ENCODE assay signal across 17 mouse cellular contexts in genomic region chr10:13363499-13364285, GRCm38 (mm10).
DNase-seq lines count a peak whose midpoint lies in the region; ATAC-seq and TF ChIP-seq lines count a peak whose summit lies in the region.
"Had no signal": no experiment of that assay in that cellular context is flagged by ENCODE, and none has a peak within 500 bp of the region (broad histone marks: within the 10 kb centered on the region; RNA-seq: fewer than 3 reads in every experiment).

No protein-coding gene starts in this region.

- WGBS in forebrain, embryonic 13.5 days = 84% methylated on average over 11 of the region's 11 CpGs
- 86% methylated on average over 11 of the region's 11 CpGs for WGBS in forebrain, embryonic 10.5 days
- WGBS in kidney, embryonic 15.5 days = 69% methylated on average over 11 of the region's 11 CpGs
- WGBS in kidney, adult 2 months = 84% methylated on average over 11 of the region's 11 CpGs
- 68% methylated on average over 11 of the region's 11 CpGs for WGBS in embryonic facial prominence, embryonic 14.5 days
- WGBS in stomach, embryonic 14.5 days = 57% methylated on average over 11 of the region's 11 CpGs

- H3K4me3 ChIP-seq in forebrain, embryonic 13.5 days = no peak overlapping the region
- H3K4me3 ChIP-seq in forebrain, embryonic 10.5 days = no peak overlapping the region
- no peak overlapping the region for H3K4me3 ChIP-seq in kidney, embryonic 15.5 days (replicated peaks)
- no peak overlapping the region for H3K4me3 ChIP-seq in kidney, adult 2 months (ENCODE audit: insufficient read depth, low read depth, low read length)
- no peak overlapping the region for H3K4me3 ChIP-seq in embryonic facial prominence, embryonic 14.5 days (ENCODE audit: low read depth, low read length)
- H3K4me3 ChIP-seq in stomach, embryonic 14.5 days (ENCODE audit: low read depth, low read length) = no peak overlapping the region
- no peak overlapping the region for H3K4me3 ChIP-seq in layer of hippocampus, adult 2 months
- H3K4me3 ChIP-seq: heart, embryonic 12.5 days; midbrain, embryonic 10.5 days had no signal

- DNase-seq in forebrain, embryonic 10.5 days (ENCODE audit: extremely low spot score, low spot score) = no peak
- no peak for DNase-seq in kidney, adult 2 months
- DNase-seq in embryonic facial prominence, embryonic 14.5 days (ENCODE audit: low spot score) = peak; percentile 66
- DNase-seq in layer of hippocampus, adult 2 months (ENCODE audit: low spot score in 2 of 2) = no peak
- DNase-seq: adrenal gland, adult 2 months; cerebellum, adult 11 months; cerebellum, postnatal 14 days; gastrocnemius, postnatal 36 days; kidney, postnatal 25 days; lung, adult 2 months; right cerebral cortex, adult 18-20 months had no signal

- H3K9ac ChIP-seq in forebrain, embryonic 13.5 days = no peak overlapping the region
- H3K9ac ChIP-seq in kidney, embryonic 15.5 days = no peak overlapping the region
- no peak overlapping the region for H3K9ac ChIP-seq in embryonic facial prominence, embryonic 14.5 days (ENCODE audit: low read depth, low read length)
- H3K9ac ChIP-seq in stomach, embryonic 14.5 days (replicated peaks; ENCODE audit: low read depth, low read length) = no peak overlapping the region
- H3K9ac ChIP-seq: heart, embryonic 12.5 days had no signal

- TF ChIP-seq CTCF in kidney, adult 2 months (conservative IDR thresholded peaks at IDR 0.05; ENCODE audit: insufficient read depth, insufficient read length, low read depth, low read length) = no peak
- TF ChIP-seq CTCF in layer of hippocampus, adult 2 months (conservative IDR thresholded peaks at IDR 0.05) = no peak

- H3K36me3 ChIP-seq in forebrain, embryonic 13.5 days (ENCODE audit: poor library complexity, severe bottlenecking) = no peaks in the 10 kb centered on the region
- no peaks in the 10 kb centered on the region for H3K36me3 ChIP-seq in forebrain, embryonic 10.5 days (replicated peaks)
- no peaks in the 10 kb centered on the region for H3K36me3 ChIP-seq in kidney, embryonic 15.5 days
- no peaks in the 10 kb centered on the region for H3K36me3 ChIP-seq in kidney, adult 2 months (ENCODE audit: control insufficient read depth, insufficient read depth, low read length)
- no peaks in the 10 kb centered on the region for H3K36me3 ChIP-seq in embryonic facial prominence, embryonic 14.5 days (ENCODE audit: control insufficient read depth, insufficient read depth, low read length)
- H3K36me3 ChIP-seq in stomach, embryonic 14.5 days (ENCODE audit: control insufficient read depth, insufficient read depth, low read length) = no peaks in the 10 kb centered on the region
- H3K36me3 ChIP-seq: heart, embryonic 12.5 days; midbrain, embryonic 10.5 days had no signal

- H3K4me1 ChIP-seq in forebrain, embryonic 13.5 days = peaks cover 11% of the 10 kb centered on the region; the same call in 1 of the 2 replicates
- H3K4me1 ChIP-seq in forebrain, embryonic 10.5 days = no peaks in the 10 kb centered on the region; the same call in 1 of the 2 replicates
- no peaks in the 10 kb centered on the region for H3K4me1 ChIP-seq in kidney, embryonic 15.5 days
- H3K4me1 ChIP-seq in kidney, adult 2 months (ENCODE audit: control insufficient read depth, insufficient read depth, low read length) = no peaks in the 10 kb centered on the region
- 0 out of 2 replicates have a peak, but pooled peaks cover 3% of the 10 kb centered on the region for H3K4me1 ChIP-seq in embryonic facial prominence, embryonic 14.5 days (ENCODE audit: control insufficient read depth, insufficient read depth, low read length)
- H3K4me1 ChIP-seq in stomach, embryonic 14.5 days (ENCODE audit: control insufficient read depth, insufficient read depth, low read length) = peaks cover 4% of the 10 kb centered on the region; the same call in 1 of the 2 replicates
- H3K4me1 ChIP-seq: midbrain, embryonic 10.5 days had no signal

- ATAC-seq in forebrain, embryonic 13.5 days = peak; percentile 51
- no peak for ATAC-seq in kidney, embryonic 15.5 days (replicated peaks; ENCODE audit: low FRiP score)
- peak; percentile 38; the same call in 1 of the 2 replicates for ATAC-seq in embryonic facial prominence, embryonic 14.5 days (ENCODE audit: low read depth)
- peak; percentile 33; the same call in 1 of the 2 replicates for ATAC-seq in stomach, embryonic 14.5 days (ENCODE audit: insufficient number of reproducible peaks, insufficient read depth, low FRiP score, low read depth)

- H3K4me2 ChIP-seq in forebrain, embryonic 13.5 days = no peak overlapping the region
- H3K4me2 ChIP-seq in kidney, embryonic 15.5 days = no peak overlapping the region
- H3K4me2 ChIP-seq in embryonic facial prominence, embryonic 14.5 days (ENCODE audit: low read depth, low read length) = no peak overlapping the region
- no peak overlapping the region for H3K4me2 ChIP-seq in stomach, embryonic 14.5 days (replicated peaks; ENCODE audit: low read depth, low read length)
- H3K4me2 ChIP-seq: heart, embryonic 12.5 days had no signal

- no peaks in the 10 kb centered on the region for H3K9me3 ChIP-seq in forebrain, embryonic 13.5 days (replicated peaks)
- H3K9me3 ChIP-seq in forebrain, embryonic 10.5 days = no peaks in the 10 kb centered on the region
- H3K9me3 ChIP-seq in kidney, embryonic 15.5 days (replicated peaks) = no peaks in the 10 kb centered on the region
- no peaks in the 10 kb centered on the region for H3K9me3 ChIP-seq in embryonic facial prominence, embryonic 14.5 days (ENCODE audit: control insufficient read depth, low read length)
- H3K9me3 ChIP-seq in stomach, embryonic 14.5 days (ENCODE audit: control insufficient read depth, low read depth, low read length) = no peaks in the 10 kb centered on the region
- H3K9me3 ChIP-seq: heart, embryonic 12.5 days; midbrain, embryonic 10.5 days had no signal

- no peaks in the 10 kb centered on the region for H3K27me3 ChIP-seq in forebrain, embryonic 13.5 days
- H3K27me3 ChIP-seq in forebrain, embryonic 10.5 days (ENCODE audit: poor library complexity, severe bottlenecking) = no peaks in the 10 kb centered on the region
- H3K27me3 ChIP-seq in kidney, embryonic 15.5 days = no peaks in the 10 kb centered on the region
- H3K27me3 ChIP-seq in kidney, adult 2 months (replicated peaks; ENCODE audit: control insufficient read depth, insufficient read depth, low read length) = no peaks in the 10 kb centered on the region
- no peaks in the 10 kb centered on the region for H3K27me3 ChIP-seq in embryonic facial prominence, embryonic 14.5 days (replicated peaks; ENCODE audit: control insufficient read depth, insufficient read depth, low read length)
- H3K27me3 ChIP-seq in stomach, embryonic 14.5 days (ENCODE audit: control insufficient read depth, insufficient read depth, low read length) = no peaks in the 10 kb centered on the region
- H3K27me3 ChIP-seq: CH12.LX; heart, embryonic 12.5 days had no signal

- no peak overlapping the region for H3K27ac ChIP-seq in forebrain, embryonic 13.5 days
- H3K27ac ChIP-seq in forebrain, embryonic 10.5 days = no peak overlapping the region
- peak overlapping the region; percentile 28 for H3K27ac ChIP-seq in kidney, embryonic 15.5 days
- no peak overlapping the region for H3K27ac ChIP-seq in kidney, adult 2 months (ENCODE audit: insufficient read depth, low read depth, low read length)
- peak overlapping the region; percentile 13; the same call in 1 of the 2 replicates for H3K27ac ChIP-seq in embryonic facial prominence, embryonic 14.5 days (replicated peaks; ENCODE audit: low read depth, low read length)
- peak overlapping the region; percentile 75 for H3K27ac ChIP-seq in stomach, embryonic 14.5 days (ENCODE audit: low read length)
- no peak overlapping the region for H3K27ac ChIP-seq in layer of hippocampus, adult 2 months
- H3K27ac ChIP-seq: midbrain, embryonic 10.5 days had no signal

- TF ChIP-seq POLR2A in kidney, adult 2 months (IDR thresholded peaks at IDR 0.05; ENCODE audit: low read depth, low read length) = no peak

Comparison
In these comparisons a context has a peak if more than half of its experiments do, and no peak if none do; other contexts are left out.
1. H3K27ac ChIP-seq: peak in kidney, embryonic 15.5 days (single experiment), embryonic facial prominence, embryonic 14.5 days (single experiment) and stomach, embryonic 14.5 days (single experiment); none in forebrain, embryonic 13.5 days (single experiment), forebrain, embryonic 10.5 days (single experiment), kidney, adult 2 months (single experiment) and layer of hippocampus, adult 2 months (single experiment).